Mouse (Mus musculus) liver, postnatal 0 days (tissue): ENCODE data around the gene Olfr700.

Source experiments
- CTCF ChIP-seq: sonication (generic); IDR thresholded peaks from 2 replicates; pipeline ENCODE4 v1.5.1; 2016; ENCODE audit warnings: antibody characterized with exemption, low read depth
- EP300 ChIP-seq: IDR thresholded peaks from 2 replicates; pipeline ENCODE4 v1.6.1; 2016; ENCODE audit warnings: antibody characterized with exemption, low read depth, mild to moderate bottlenecking

DNA sequence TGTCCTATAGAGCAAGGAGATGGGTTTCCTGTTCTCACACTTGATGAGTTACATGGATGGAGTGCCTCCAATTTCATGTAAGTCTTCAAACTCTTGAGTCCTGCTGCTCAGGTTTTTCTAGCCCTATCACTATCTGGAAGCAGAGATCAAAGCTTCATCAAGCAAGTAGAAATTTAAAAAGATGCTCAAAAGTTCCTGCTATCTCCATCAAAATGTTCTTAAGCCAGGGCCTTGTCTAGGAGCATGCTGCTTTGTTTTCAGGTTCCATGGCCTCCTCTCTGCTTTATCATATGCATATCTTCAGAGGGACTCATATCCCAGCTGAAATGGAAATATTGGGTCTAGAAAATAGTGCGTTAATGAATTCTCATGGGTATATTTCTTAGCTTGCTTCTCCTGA is at the start of gene Olfr700:
- TF ChIP-seq CTCF (no peak), EP300 (no peak)
